Mouse (Mus musculus) small intestine, adult 2 months (tissue): Measurements from ENCODE around the gene Il20rb.

Source experiments
- CTCF ChIP-seq: fragments of 200-500 bp; IDR thresholded peaks from 2 replicates; pipeline ENCODE4 v1.5.1; 2012; ENCODE audit warnings: low read depth, mild to moderate bottlenecking, control low read depth, inconsistent platforms, low read length, moderate library complexity, mixed read lengths; ENCODE audit not compliant: insufficient replicate concordance, insufficient read length; ENCODE audit errors: extremely low read depth
- POLR2A ChIP-seq: fragments of 200-500 bp; IDR thresholded peaks from 2 replicates; pipeline ENCODE4 v1.6.1; 2012; ENCODE audit warnings: low read depth, mild to moderate bottlenecking, control low read depth, inconsistent platforms, low read length, moderate library complexity

GRCm38 (mm10) chr9:100439481-100439880 is 47.1 kb downstream of the Il20rb start:
- TF ChIP-seq POLR2A = no peak
- TF ChIP-seq CTCF = no peak
